Mouse (Mus musculus): Measurements from ENCODE around the gene Olfr656. TPM values are rescaled to one million over a fixed set of nuclear protein-coding genes. Genes with fewer than 3 reads are reported as not detected.

The Olfr656 gene
- not detected in 2 replicates for polyA plus RNA-seq (2015; fragmentation: Nextera tagmentation; extraction: Ambion mirVana)

DNA sequence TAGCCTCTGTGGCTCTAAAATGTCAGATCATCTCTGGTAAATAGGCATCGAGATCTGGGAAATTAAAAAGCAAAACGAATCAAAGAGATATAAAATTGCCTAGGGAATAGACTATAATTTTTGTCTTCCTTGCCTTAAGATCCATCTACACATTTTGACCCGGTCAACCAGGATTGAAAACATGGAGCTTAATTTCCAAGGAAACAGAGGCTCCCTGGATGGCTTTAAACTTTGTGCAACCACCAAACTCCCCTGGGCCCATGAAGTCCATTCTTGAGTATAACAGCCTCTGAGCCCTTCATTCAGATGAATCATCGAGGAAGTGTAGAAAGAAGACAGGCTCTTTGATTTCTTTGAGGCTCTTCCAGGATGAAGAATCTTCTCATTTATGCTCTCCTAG, at the start of gene Olfr656:
Olfr656 (plus strand) TSS at position 301 of the 400 bp plus-strand sequence.
- 78% methylated on average over 4 of the region's 4 CpGs for WGBS
- Histone ChIP-seq H3K9ac (ENCODE audit: low read depth, low read length) (no peak within 1 kb of the TSS), H3K4me3 (ENCODE audit: low read length) (no peak within 1 kb of the TSS), H3K36me3 (ENCODE audit: control insufficient read depth, insufficient read depth, low read length) (no peaks in the 10 kb centered on the region), H3K9me3 (ENCODE audit: control insufficient read depth, low read length) (no peaks in the 10 kb centered on the region), H3K4me2 (ENCODE audit: low read length) (no peak within 1 kb of the TSS), H3K27ac (ENCODE audit: low read depth, low read length) (no peak within 1 kb of the TSS), H3K27me3 (replicated peaks; ENCODE audit: control insufficient read depth, insufficient read depth, low read length) (no peaks in the 10 kb centered on the region), H3K4me1 (ENCODE audit: control insufficient read depth, insufficient read depth, low read depth, low read length) (no peaks in the 10 kb centered on the region)
- no peak for ATAC-seq

DNA sequence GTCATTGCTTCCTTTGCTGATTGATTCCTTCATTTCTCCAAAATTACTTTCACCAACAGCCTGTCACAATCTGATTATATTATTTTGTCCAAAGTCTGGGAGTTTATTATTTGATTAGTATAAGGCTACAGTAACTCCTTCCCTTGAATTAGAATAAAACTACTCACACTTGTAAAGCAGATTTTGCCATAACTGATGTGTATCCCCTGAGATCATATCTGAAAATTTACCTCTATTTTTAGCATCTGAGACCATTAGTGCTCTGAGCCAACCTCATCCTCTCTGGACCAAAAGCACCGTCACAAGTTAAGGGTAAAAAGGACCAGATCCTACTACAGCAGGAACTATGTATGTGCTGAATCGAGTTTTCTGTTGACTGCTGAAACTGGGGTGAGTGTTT, 36.7 kb upstream of the Olfr656 start, which contains the start of gene Olfr653:
Olfr653 (plus strand) TSS at position 301 of the 400 bp plus-strand sequence.
- Histone ChIP-seq H3K27me3 (replicated peaks; ENCODE audit: control insufficient read depth, insufficient read depth, low read length) (no peaks in the 10 kb centered on the region), H3K9me3 (ENCODE audit: control insufficient read depth, low read length) (no peaks in the 10 kb centered on the region), H3K4me2 (ENCODE audit: low read length) (no peak within 1 kb of the TSS), H3K9ac (ENCODE audit: low read depth, low read length) (no peak within 1 kb of the TSS), H3K27ac (ENCODE audit: low read depth, low read length) (no peak within 1 kb of the TSS), H3K4me1 (ENCODE audit: control insufficient read depth, insufficient read depth, low read depth, low read length) (no peaks in the 10 kb centered on the region), H3K36me3 (ENCODE audit: control insufficient read depth, insufficient read depth, low read length) (no peaks in the 10 kb centered on the region), H3K4me3 (ENCODE audit: low read length) (no peak within 1 kb of the TSS)
- no peak for ATAC-seq
- 69% methylated on average over 2 of the region's 2 CpGs for WGBS

- H3K9me3 ChIP-seq (ENCODE audit: control insufficient read depth, low read length): no peaks in the 10 kb centered on the region
- 89% methylated on average over 4 of the region's 4 CpGs for WGBS
These were observed 32.9 kb upstream of the Olfr656 start for GRCm38 (mm10) chr7:104580846-104581245.

GRCm38 (mm10) chr7:104581429-104581828, 32.3 kb upstream of the Olfr656 start:
- no peaks in the 10 kb centered on the region for H3K27me3 ChIP-seq (replicated peaks; ENCODE audit: control insufficient read depth, insufficient read depth, low read length)
- no peaks in the 10 kb centered on the region for H3K9me3 ChIP-seq (ENCODE audit: control insufficient read depth, low read length)
- no peak overlapping the region for H3K9ac ChIP-seq (ENCODE audit: low read depth, low read length)
- WGBS: 90% methylated on average over 4 of the region's 4 CpGs
- H3K4me1 ChIP-seq (ENCODE audit: control insufficient read depth, insufficient read depth, low read depth, low read length): no peaks in the 10 kb centered on the region
- no peak for ATAC-seq
- no peak overlapping the region for H3K27ac ChIP-seq (ENCODE audit: low read depth, low read length)
- no peak overlapping the region for H3K4me2 ChIP-seq (ENCODE audit: low read length)
- no peaks in the 10 kb centered on the region for H3K36me3 ChIP-seq (ENCODE audit: control insufficient read depth, insufficient read depth, low read length)
- H3K4me3 ChIP-seq (ENCODE audit: low read length): no peak overlapping the region

More at GRCm38 (mm10) chr7:104580846-104581245, 32.9 kb upstream of the Olfr656 start:
- no peaks in the 10 kb centered on the region for H3K36me3 ChIP-seq (ENCODE audit: control insufficient read depth, insufficient read depth, low read length)
- no peak overlapping the region for H3K4me3 ChIP-seq (ENCODE audit: low read length)
- no peak for ATAC-seq
- H3K4me1 ChIP-seq (ENCODE audit: control insufficient read depth, insufficient read depth, low read depth, low read length): no peaks in the 10 kb centered on the region
- no peak overlapping the region for H3K4me2 ChIP-seq (ENCODE audit: low read length)
- no peak overlapping the region for H3K27ac ChIP-seq (ENCODE audit: low read depth, low read length)
- H3K27me3 ChIP-seq (replicated peaks; ENCODE audit: control insufficient read depth, insufficient read depth, low read length): no peaks in the 10 kb centered on the region
- no peak overlapping the region for H3K9ac ChIP-seq (ENCODE audit: low read depth, low read length)

GRCm38 (mm10) chr7:104586725-104587124, 27.0 kb upstream of the Olfr656 start, which contains the start of gene Olfr654:
Gene Olfr654 (plus strand): TSS chr7:104587025.
- ATAC-seq: no peak
- H3K9ac ChIP-seq (ENCODE audit: low read depth, low read length): no peak within 1 kb of the TSS
- no peaks in the 10 kb centered on the region for H3K9me3 ChIP-seq (ENCODE audit: control insufficient read depth, low read length)
- no peaks in the 10 kb centered on the region for H3K36me3 ChIP-seq (ENCODE audit: control insufficient read depth, insufficient read depth, low read length)
- no peaks in the 10 kb centered on the region for H3K4me1 ChIP-seq (ENCODE audit: control insufficient read depth, insufficient read depth, low read depth, low read length)
- no peak within 1 kb of the TSS for H3K4me3 ChIP-seq (ENCODE audit: low read length)
- WGBS: 95% methylated on average over 4 of the region's 4 CpGs
- H3K27me3 ChIP-seq (replicated peaks; ENCODE audit: control insufficient read depth, insufficient read depth, low read length): no peaks in the 10 kb centered on the region
- H3K4me2 ChIP-seq (ENCODE audit: low read length): no peak within 1 kb of the TSS
- no peak within 1 kb of the TSS for H3K27ac ChIP-seq (ENCODE audit: low read depth, low read length)

DNA sequence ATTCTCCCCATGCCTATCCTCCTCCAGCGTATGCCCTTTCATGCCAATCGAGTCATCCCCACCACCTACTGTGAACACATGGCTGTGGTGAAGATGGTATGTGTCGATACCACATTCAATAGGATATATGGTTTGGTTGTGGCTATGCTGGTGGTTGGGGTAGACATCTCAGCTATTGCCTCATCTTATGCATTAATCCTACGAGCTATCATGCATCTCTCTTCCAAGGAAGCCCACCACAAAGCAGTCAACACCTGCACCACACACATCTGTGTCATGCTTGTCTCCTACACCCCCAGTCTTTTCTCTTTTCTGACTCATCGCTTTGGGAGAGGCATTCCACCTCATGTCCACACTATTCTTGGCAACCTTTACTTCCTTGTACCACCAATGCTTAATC, 25.5 kb upstream of the Olfr656 start:
- Histone ChIP-seq H3K9me3 (ENCODE audit: control insufficient read depth, low read length) (no peaks in the 10 kb centered on the region), H3K27me3 (replicated peaks; ENCODE audit: control insufficient read depth, insufficient read depth, low read length) (no peaks in the 10 kb centered on the region), H3K9ac (ENCODE audit: low read depth, low read length) (no peak overlapping the region), H3K36me3 (ENCODE audit: control insufficient read depth, insufficient read depth, low read length) (no peaks in the 10 kb centered on the region), H3K4me2 (ENCODE audit: low read length) (no peak overlapping the region), H3K4me1 (ENCODE audit: control insufficient read depth, insufficient read depth, low read depth, low read length) (no peaks in the 10 kb centered on the region), H3K27ac (ENCODE audit: low read depth, low read length) (no peak overlapping the region), H3K4me3 (ENCODE audit: low read length) (no peak overlapping the region)
- 90% methylated on average over 5 of the region's 5 CpGs for WGBS
- ATAC-seq: no peak

GRCm38 (mm10) chr7:104601679-104602078, 12.1 kb upstream of the Olfr656 start, which contains the start of gene Olfr655:
Gene Olfr655 (minus strand): TSS chr7:104601779.
- H3K4me1 ChIP-seq (ENCODE audit: control insufficient read depth, insufficient read depth, low read depth, low read length): no peaks in the 10 kb centered on the region
- H3K9ac ChIP-seq (ENCODE audit: low read depth, low read length): no peak within 1 kb of the TSS
- H3K27me3 ChIP-seq (replicated peaks; ENCODE audit: control insufficient read depth, insufficient read depth, low read length): no peaks in the 10 kb centered on the region
- H3K9me3 ChIP-seq (ENCODE audit: control insufficient read depth, low read length): no peaks in the 10 kb centered on the region
- H3K27ac ChIP-seq (ENCODE audit: low read depth, low read length): no peak within 1 kb of the TSS
- H3K4me3 ChIP-seq (ENCODE audit: low read length): no peak within 1 kb of the TSS
- no peak for ATAC-seq
- H3K36me3 ChIP-seq (ENCODE audit: control insufficient read depth, insufficient read depth, low read length): no peaks in the 10 kb centered on the region
- WGBS: 89% methylated on average over 2 of the region's 2 CpGs
- H3K4me2 ChIP-seq (ENCODE audit: low read length): no peak within 1 kb of the TSS

DNA sequence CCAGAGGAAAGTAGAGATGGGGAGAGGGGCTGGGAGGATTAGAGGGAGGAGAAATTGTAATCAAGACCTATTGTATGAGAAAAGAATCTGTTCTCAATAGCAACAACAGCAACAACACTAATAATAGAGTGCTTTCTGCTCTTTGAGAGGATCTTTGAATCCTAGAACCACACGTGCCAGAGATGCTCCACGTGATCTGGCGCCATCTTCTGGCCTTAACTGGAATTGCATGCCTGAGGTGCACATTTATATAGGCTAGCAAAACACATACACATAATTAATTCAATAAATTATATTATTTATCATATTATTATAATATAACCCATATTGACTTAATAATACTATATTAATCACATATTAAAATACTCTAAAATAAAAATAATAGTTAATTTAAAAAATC, 10.6 kb upstream of the Olfr656 start:
- no peak overlapping the region for H3K9ac ChIP-seq (ENCODE audit: low read depth, low read length)
- H3K27ac ChIP-seq (ENCODE audit: low read depth, low read length): no peak overlapping the region
- H3K36me3 ChIP-seq (ENCODE audit: control insufficient read depth, insufficient read depth, low read length): no peaks in the 10 kb centered on the region
- 7% methylated on average over 3 of the region's 3 CpGs for WGBS
- H3K4me3 ChIP-seq (ENCODE audit: low read length): no peak overlapping the region
- ATAC-seq: no peak
- no peaks in the 10 kb centered on the region for H3K4me1 ChIP-seq (ENCODE audit: control insufficient read depth, insufficient read depth, low read depth, low read length)
- H3K9me3 ChIP-seq (ENCODE audit: control insufficient read depth, low read length): no peaks in the 10 kb centered on the region
- no peak overlapping the region for H3K4me2 ChIP-seq (ENCODE audit: low read length)
- no peaks in the 10 kb centered on the region for H3K27me3 ChIP-seq (replicated peaks; ENCODE audit: control insufficient read depth, insufficient read depth, low read length)

DNA sequence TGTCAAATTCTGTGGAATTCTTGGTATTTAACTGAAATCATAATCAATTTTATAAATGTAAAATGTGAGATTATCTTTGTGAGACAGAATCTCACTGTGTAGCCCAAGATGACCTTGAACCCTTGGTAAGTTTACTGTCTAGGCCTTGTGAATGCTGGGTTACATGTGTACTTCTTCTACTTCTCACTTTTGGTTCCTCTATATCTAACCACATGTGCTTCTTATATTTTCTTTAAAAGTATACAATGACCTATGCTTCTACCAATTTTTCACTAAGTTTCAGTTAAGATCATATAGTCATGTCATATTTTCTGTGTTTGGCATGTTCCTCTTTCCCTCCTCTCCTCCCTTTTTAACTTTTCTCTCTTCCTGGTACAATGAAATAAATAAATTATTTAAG, 9.0 kb upstream of the Olfr656 start:
- H3K27me3 ChIP-seq (replicated peaks; ENCODE audit: control insufficient read depth, insufficient read depth, low read length): no peaks in the 10 kb centered on the region
- H3K4me1 ChIP-seq (ENCODE audit: control insufficient read depth, insufficient read depth, low read depth, low read length): no peaks in the 10 kb centered on the region
- H3K4me3 ChIP-seq (ENCODE audit: low read length): no peak overlapping the region
- no peak overlapping the region for H3K27ac ChIP-seq (ENCODE audit: low read depth, low read length)
- no peaks in the 10 kb centered on the region for H3K9me3 ChIP-seq (ENCODE audit: control insufficient read depth, low read length)
- no peak for ATAC-seq
- H3K9ac ChIP-seq (ENCODE audit: low read depth, low read length): no peak overlapping the region
- no peak overlapping the region for H3K4me2 ChIP-seq (ENCODE audit: low read length)
- H3K36me3 ChIP-seq (ENCODE audit: control insufficient read depth, insufficient read depth, low read length): no peaks in the 10 kb centered on the region

- Histone ChIP-seq H3K9me3 (ENCODE audit: control insufficient read depth, low read length) (no peaks in the 10 kb centered on the region), H3K4me2 (ENCODE audit: low read length) (no peak within 1 kb of the TSS), H3K4me1 (ENCODE audit: control insufficient read depth, insufficient read depth, low read depth, low read length) (no peaks in the 10 kb centered on the region), H3K4me3 (ENCODE audit: low read length) (no peak within 1 kb of the TSS), H3K9ac (ENCODE audit: low read depth, low read length) (no peak within 1 kb of the TSS), H3K27me3 (replicated peaks; ENCODE audit: control insufficient read depth, insufficient read depth, low read length) (no peaks in the 10 kb centered on the region), H3K27ac (ENCODE audit: low read depth, low read length) (no peak within 1 kb of the TSS), H3K36me3 (ENCODE audit: control insufficient read depth, insufficient read depth, low read length) (no peaks in the 10 kb centered on the region)
- no peak for ATAC-seq
These were observed 10.7 kb downstream of the Olfr656 start, which contains the start of gene Olfr657 for GRCm38 (mm10) chr7:104624494-104624893. Gene Olfr657 (plus strand): TSS chr7:104624794.
